15 mouse cellular contexts compared by ENCODE assay signal in genomic region chr10:120432081-120432480, GRCm38 (mm10). TPM values are rescaled to one million over a fixed set of nuclear protein-coding genes. Genes with fewer than 3 reads are reported as not detected.
A peak's percentile ranks its signal among the peaks of the same experiment; 100 is the strongest.
DNase-seq lines count a peak whose midpoint lies in the region; ATAC-seq and TF ChIP-seq lines count a peak whose summit lies in the region.
"Had no signal": no experiment of that assay in that cellular context is flagged by ENCODE, and none has a peak within 500 bp of the region (broad histone marks: within the 10 kb centered on the region; RNA-seq: fewer than 3 reads in every experiment).

No protein-coding gene starts in this region.

- 58% methylated on average over 9 of the region's 9 CpGs for WGBS in kidney, embryonic 14.5 days
- WGBS in stomach, embryonic 15.5 days, result 59% methylated on average over 9 of the region's 9 CpGs
- WGBS in stomach, postnatal 0 days, result 63% methylated on average over 9 of the region's 9 CpGs

- no peak for TF ChIP-seq EP300 in stomach, postnatal 0 days (optimal IDR thresholded peaks at IDR 0.05)

- peak overlapping the region; percentile 86; the same call in 1 of the 2 replicates for H3K27ac ChIP-seq in kidney, embryonic 14.5 days (ENCODE audit: low read depth, low read length)
- H3K27ac ChIP-seq in stomach, embryonic 15.5 days, result 0 out of 2 replicates have a peak overlapping the region, but pooled peaks have one; percentile 78
- H3K27ac ChIP-seq in stomach, postnatal 0 days (replicated peaks), result no peak overlapping the region
- H3K27ac ChIP-seq: hindbrain, postnatal 0 days had no signal

- H3K4me1 ChIP-seq in kidney, embryonic 14.5 days (ENCODE audit: control insufficient read depth, insufficient read depth, low read length), result peaks cover 71% of the 10 kb centered on the region
- H3K4me1 ChIP-seq in stomach, embryonic 15.5 days, result peaks cover 51% of the 10 kb centered on the region
- H3K4me1 ChIP-seq in stomach, postnatal 0 days (replicated peaks; ENCODE audit: control insufficient read depth, insufficient read depth), result peaks cover 7% of the 10 kb centered on the region; the same call in 1 of the 2 replicates

- H3K4me3 ChIP-seq in kidney, embryonic 14.5 days (ENCODE audit: low read length), result no peak overlapping the region
- no peak overlapping the region for H3K4me3 ChIP-seq in stomach, embryonic 15.5 days (replicated peaks)
- no peak overlapping the region for H3K4me3 ChIP-seq in stomach, postnatal 0 days (ENCODE audit: low read depth, low read length)
- H3K4me3 ChIP-seq: embryonic facial prominence, embryonic 13.5 days had no signal

- H3K9me3 ChIP-seq in kidney, embryonic 14.5 days (ENCODE audit: control insufficient read depth, low read length), result no peaks in the 10 kb centered on the region
- no peaks in the 10 kb centered on the region for H3K9me3 ChIP-seq in stomach, embryonic 15.5 days
- H3K9me3 ChIP-seq in stomach, postnatal 0 days (ENCODE audit: control insufficient read depth, low read length), result no peaks in the 10 kb centered on the region
- H3K9me3 ChIP-seq: embryonic facial prominence, embryonic 13.5 days had no signal

- no peak overlapping the region for H3K4me2 ChIP-seq in kidney, embryonic 14.5 days (replicated peaks; ENCODE audit: low read depth, low read length)
- H3K4me2 ChIP-seq in stomach, embryonic 15.5 days, result no peak overlapping the region
- H3K4me2 ChIP-seq in stomach, postnatal 0 days (replicated peaks; ENCODE audit: low read depth), result no peak overlapping the region
- H3K4me2 ChIP-seq: embryonic facial prominence, embryonic 13.5 days had no signal

- H3K9ac ChIP-seq in kidney, embryonic 14.5 days (ENCODE audit: low read depth, low read length), result no peak overlapping the region
- no peak overlapping the region for H3K9ac ChIP-seq in stomach, embryonic 15.5 days
- H3K9ac ChIP-seq in stomach, postnatal 0 days (ENCODE audit: low read length), result no peak overlapping the region
- H3K9ac ChIP-seq: embryonic facial prominence, embryonic 13.5 days; forebrain, postnatal 0 days had no signal

- H3K36me3 ChIP-seq in kidney, embryonic 14.5 days (ENCODE audit: control insufficient read depth, insufficient read depth, low read length), result peaks cover 23% of the 10 kb centered on the region
- peaks cover under 1% of the 10 kb centered on the region; the same call in 1 of the 2 replicates for H3K36me3 ChIP-seq in stomach, embryonic 15.5 days
- H3K36me3 ChIP-seq in stomach, postnatal 0 days (ENCODE audit: control insufficient read depth, insufficient read depth, low read length), result no peaks in the 10 kb centered on the region

- no peaks in the 10 kb centered on the region for H3K27me3 ChIP-seq in kidney, embryonic 14.5 days (ENCODE audit: control insufficient read depth, insufficient read depth, low read length)
- H3K27me3 ChIP-seq in stomach, embryonic 15.5 days (replicated peaks), result no peaks in the 10 kb centered on the region
- H3K27me3 ChIP-seq in stomach, postnatal 0 days (ENCODE audit: control insufficient read depth, insufficient read depth, low read length), result no peaks in the 10 kb centered on the region
- H3K27me3 ChIP-seq: embryonic facial prominence, embryonic 13.5 days had no signal

- no peak for ATAC-seq in kidney, embryonic 14.5 days (ENCODE audit: low FRiP score, low TSS enrichment)
- ATAC-seq in stomach, embryonic 15.5 days (ENCODE audit: insufficient read depth, low FRiP score, low read depth), result no peak
- no peak; the same call in 1 of the 2 replicates for ATAC-seq in stomach, postnatal 0 days (ENCODE audit: low FRiP score, low TSS enrichment)
- ATAC-seq: hindbrain, postnatal 0 days had no signal

- TF ChIP-seq CTCF in stomach, postnatal 0 days (IDR thresholded peaks at IDR 0.05; ENCODE audit: low read depth), result no peak

- DNase-seq in embryo, embryonic 10 days (ENCODE audit: low spot score), result peak; percentile 16
- DNase-seq in embryo, embryonic 11 days, result no peak
- DNase-seq in kidney, postnatal 14 days, result no peak
- DNase-seq in stomach, postnatal 0 days (ENCODE audit: low spot score), result no peak
- no peak for DNase-seq in frontal cortex, adult 2 months (ENCODE audit: extremely low spot score in 1 of 2, low spot score in 1 of 2)
- DNase-seq in thymus, postnatal 10 days (ENCODE audit: low spot score in 2 of 2), result no peak
- DNase-seq: cerebellum, adult 8-10 months; heart, postnatal 14 days; lung, adult 2 months; thymus, postnatal 36 days had no signal

RNA-seq across cellular contexts. Expression of gene Hmga2, which starts 44.2 kb away (rescaled TPM):
- polyA plus RNA-seq in kidney, embryonic 14.5 days (2014; fragmentation: Nextera tagmentation; extraction: Ambion mirVana), result 54.3 and 80.2 TPM in 2 replicates
- polyA plus RNA-seq in stomach, embryonic 15.5 days (2015; fragmentation: Nextera tagmentation; extraction: Ambion mirVana), result 29.3 TPM in 2 replicates
- 3.1 and 3.6 TPM in 2 replicates for polyA plus RNA-seq in stomach, postnatal 0 days (2015; fragmentation: Nextera tagmentation; extraction: Ambion mirVana)
- not detected in 2 replicates for polyA plus RNA-seq in frontal cortex, adult 2 months (2012; rRNA removed)
- polyA plus RNA-seq: lung, adult 2 months had no signal
